Mouse (Mus musculus) liver, adult 10 weeks (tissue): Measurements from ENCODE around the gene Vmn2r121. TPM values are rescaled to one million over a fixed set of nuclear protein-coding genes. Genes with fewer than 3 reads are reported as not detected.

ENCODE experiments used
- polyA plus RNA-seq: library from polyadenylated mRNA; stranded (reverse); fragments of 350-450 nt; fragmentation: Illumina TruSeq; extraction: RNeasy Lipid Tissue Mini Kit (QIAGEN cat#74804); gene quantifications from one replicate; pipeline ENCODE4 v1.2.3, GENCODE M21; 2014; ENCODE audit warnings: low read depth, low replicate concordance

The Vmn2r121 gene
- not detected for polyA plus RNA-seq

DNA sequence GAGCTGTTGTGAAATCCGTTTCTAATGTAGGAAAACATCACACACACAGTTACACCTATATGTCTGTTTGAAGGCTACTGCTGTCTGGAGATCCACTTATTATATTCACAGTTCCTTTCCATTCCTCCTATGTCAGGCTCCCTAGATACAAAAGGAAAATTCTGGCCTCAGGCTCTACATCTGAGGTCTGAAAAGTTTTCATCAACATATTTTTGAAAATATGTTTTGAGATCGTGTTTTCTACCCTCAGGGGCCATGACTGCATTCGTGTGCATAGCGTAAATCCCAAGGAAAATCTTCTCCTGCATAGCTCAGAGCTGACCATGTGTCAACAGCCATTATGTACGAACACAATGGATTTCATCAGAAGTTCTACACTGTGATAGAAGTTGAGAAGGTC, at the start of gene Vmn2r121:
Gene Vmn2r121, minus strand, starts transcription at position 101 of the 400 bp plus-strand sequence.

